Comparison of ENCODE assay signal across 18 mouse cellular contexts in genomic region chr16:29877372-29878123, GRCm38 (mm10).
DNase-seq lines count a peak whose midpoint lies in the region; ATAC-seq lines count a peak whose summit lies in the region.
"Had no signal": no experiment of that assay in that cellular context is flagged by ENCODE, and none has a peak within 500 bp of the region (broad histone marks: within the 10 kb centered on the region; RNA-seq: fewer than 3 reads in every experiment).

No protein-coding gene starts in this region.

- H3K27me3 ChIP-seq in midbrain, embryonic 10.5 days (ENCODE audit: low read depth, poor library complexity, severe bottlenecking), result peaks cover 93% of the 10 kb centered on the region
- H3K27me3 ChIP-seq in midbrain, embryonic 11.5 days (ENCODE audit: control insufficient read depth, insufficient read depth, low read length), result peaks cover 2% of the 10 kb centered on the region; the same call in 1 of the 2 replicates
- H3K27me3 ChIP-seq: heart, embryonic 15.5 days; intestine, embryonic 15.5 days had no signal

- no peak overlapping the region for H3K9ac ChIP-seq in midbrain, embryonic 11.5 days (ENCODE audit: low read length)
- H3K9ac ChIP-seq: heart, embryonic 15.5 days; intestine, embryonic 15.5 days; liver, embryonic 12.5 days; lung, embryonic 14.5 days had no signal

- DNase-seq in embryo, embryonic 10 days (ENCODE audit: low spot score), result peak; percentile 47
- no peak for DNase-seq in embryo, embryonic 9.5 days (ENCODE audit: extremely low spot score)
- DNase-seq in midbrain, embryonic 10.5 days (ENCODE audit: low spot score), result peak; percentile 27
- DNase-seq in midbrain, embryonic 11.5 days (ENCODE audit: low spot score, missing footprints), result no peak
- peak; percentile 60 for DNase-seq in MN1 (ENCODE audit: low spot score)
- peak; percentile 6 for DNase-seq in induced T-regulatory cell, adult 2 months (ENCODE audit: low read depth)
- no peak for DNase-seq in right cerebral cortex, postnatal 25 days
- DNase-seq: adrenal gland, postnatal 25 days; cerebellum, adult 2 months; heart, adult 2 months; left cerebral cortex, postnatal 4 days; lung, embryonic 14.5 days; retina, postnatal 1 day had no signal

- ATAC-seq in midbrain, embryonic 11.5 days (ENCODE audit: low FRiP score), result no peak
- no peak for ATAC-seq in cerebellum, adult (ENCODE audit: insufficient number of reproducible peaks, low FRiP score, low TSS enrichment)
- ATAC-seq: intestine, embryonic 15.5 days; liver, embryonic 12.5 days had no signal

- H3K27ac ChIP-seq in midbrain, embryonic 10.5 days (replicated peaks), result no peak overlapping the region
- no peak overlapping the region for H3K27ac ChIP-seq in midbrain, embryonic 11.5 days (ENCODE audit: low read depth, low read length)
- H3K27ac ChIP-seq: heart, adult 2 months; heart, embryonic 15.5 days; intestine, embryonic 15.5 days; liver, embryonic 12.5 days; macrophage had no signal

- WGBS in midbrain, embryonic 10.5 days, result 23% methylated on average over 10 of the region's 10 CpGs
- 21% methylated on average over 10 of the region's 10 CpGs for WGBS in midbrain, embryonic 11.5 days

- no peak overlapping the region for H3K4me2 ChIP-seq in midbrain, embryonic 11.5 days
- H3K4me2 ChIP-seq: heart, embryonic 15.5 days; intestine, embryonic 15.5 days; liver, embryonic 12.5 days; lung, embryonic 14.5 days had no signal

- no peaks in the 10 kb centered on the region for H3K36me3 ChIP-seq in midbrain, embryonic 10.5 days
- no peaks in the 10 kb centered on the region for H3K36me3 ChIP-seq in midbrain, embryonic 11.5 days (ENCODE audit: control insufficient read depth, insufficient read depth, low read length)
- H3K36me3 ChIP-seq: heart, embryonic 15.5 days; intestine, embryonic 15.5 days; liver, embryonic 12.5 days had no signal

- H3K9me3 ChIP-seq in midbrain, embryonic 10.5 days (replicated peaks), result no peaks in the 10 kb centered on the region
- H3K9me3 ChIP-seq in midbrain, embryonic 11.5 days (ENCODE audit: control insufficient read depth, low read length), result no peaks in the 10 kb centered on the region
- H3K9me3 ChIP-seq: heart, embryonic 15.5 days; intestine, embryonic 15.5 days; liver, embryonic 12.5 days had no signal

- peaks cover 44% of the 10 kb centered on the region for H3K4me1 ChIP-seq in midbrain, embryonic 10.5 days
- peaks cover 14% of the 10 kb centered on the region for H3K4me1 ChIP-seq in midbrain, embryonic 11.5 days (ENCODE audit: control insufficient read depth, insufficient read depth, low read length)

- no peak overlapping the region for H3K4me3 ChIP-seq in midbrain, embryonic 10.5 days
- H3K4me3 ChIP-seq in midbrain, embryonic 11.5 days (ENCODE audit: low read depth, low read length), result no peak overlapping the region
- H3K4me3 ChIP-seq: heart, adult 2 months; heart, embryonic 15.5 days; intestine, embryonic 15.5 days; liver, embryonic 12.5 days had no signal

Comparison
In these comparisons a context has a peak if more than half of its experiments do, and no peak if none do; other contexts are left out.
1. DNase-seq: peak in embryo, embryonic 10 days (single experiment), midbrain, embryonic 10.5 days (single experiment), MN1 (single experiment) and induced T-regulatory cell, adult 2 months (single experiment); none in embryo, embryonic 9.5 days (single experiment), midbrain, embryonic 11.5 days (single experiment) and right cerebral cortex, postnatal 25 days (single experiment).